Mouse (Mus musculus): Measurements from ENCODE around the gene Efhb. TPM values are rescaled to one million over a fixed set of nuclear protein-coding genes. Genes with fewer than 3 reads are reported as not detected.

Efhb gene
- 0.33 and 0.45 TPM in 2 replicates for polyA plus RNA-seq (2015; fragmentation: Nextera tagmentation; extraction: Ambion mirVana)

- no peaks in the 10 kb centered on the region for H3K27me3 ChIP-seq
- no peaks in the 10 kb centered on the region for H3K9me3 ChIP-seq
- 23% methylated on average over 26 of the region's 26 CpGs for WGBS
- ATAC-seq (ENCODE audit: low FRiP score, low read depth), result peak; percentile 94
- no peaks in the 10 kb centered on the region for H3K36me3 ChIP-seq
- peak within 1 kb of the TSS; percentile 44 for H3K4me3 ChIP-seq
- H3K27ac ChIP-seq, result no peak within 1 kb of the TSS
- H3K4me2 ChIP-seq (replicated peaks), result peak within 1 kb of the TSS; percentile 66
- peak within 1 kb of the TSS; percentile 57 for H3K9ac ChIP-seq
- H3K4me1 ChIP-seq, result no peaks in the 10 kb centered on the region
Measured at GRCm38 (mm10) chr17:53462603-53463495, at the start of gene Efhb. Gene Efhb (minus strand): TSS chr17:53463321.

- 89% methylated on average over 2 of the region's 2 CpGs for WGBS
- H3K27me3 ChIP-seq, result no peaks in the 10 kb centered on the region
- ATAC-seq (ENCODE audit: low FRiP score, low read depth), result peak; percentile 28; the same call in 1 of the 2 replicates
- peaks cover 11% of the 10 kb centered on the region for H3K4me1 ChIP-seq
- no peak overlapping the region for H3K4me2 ChIP-seq (replicated peaks)
- no peaks in the 10 kb centered on the region for H3K9me3 ChIP-seq
- peaks cover 18% of the 10 kb centered on the region for H3K36me3 ChIP-seq
- H3K9ac ChIP-seq, result no peak overlapping the region
- H3K27ac ChIP-seq, result no peak overlapping the region
- no peak overlapping the region for H3K4me3 ChIP-seq
Measured at GRCm38 (mm10) chr17:53512311-53512951, 49.3 kb upstream of the Efhb start.

- WGBS, result 93% methylated on average over 2 of the region's 2 CpGs
Measured at GRCm38 (mm10) chr17:53502966-53503365, 39.8 kb upstream of the Efhb start.

GRCm38 (mm10) chr17:53489007-53489378 is 25.9 kb upstream of the Efhb start:
- Histone ChIP-seq H3K4me3 (no peak overlapping the region), H3K27ac (no peak overlapping the region), H3K4me1 (no peaks in the 10 kb centered on the region), H3K9me3 (no peaks in the 10 kb centered on the region), H3K4me2 (replicated peaks) (no peak overlapping the region), H3K36me3 (peaks cover 56% of the 10 kb centered on the region), H3K27me3 (no peaks in the 10 kb centered on the region), H3K9ac (no peak overlapping the region)
- ATAC-seq (ENCODE audit: low FRiP score, low read depth), result no peak
- 89% methylated on average over 1 of the region's 1 CpGs for WGBS

More at GRCm38 (mm10) chr17:53502966-53503365, 39.8 kb upstream of the Efhb start:
- H3K9ac ChIP-seq, result no peak overlapping the region
- H3K9me3 ChIP-seq, result no peaks in the 10 kb centered on the region
- H3K36me3 ChIP-seq, result peaks cover 68% of the 10 kb centered on the region
- no peak overlapping the region for H3K4me3 ChIP-seq
- no peaks in the 10 kb centered on the region for H3K27me3 ChIP-seq
- no peak for ATAC-seq (ENCODE audit: low FRiP score, low read depth)
- H3K4me2 ChIP-seq (replicated peaks), result no peak overlapping the region
- H3K4me1 ChIP-seq, result no peaks in the 10 kb centered on the region
- H3K27ac ChIP-seq, result no peak overlapping the region

- H3K4me2 ChIP-seq (replicated peaks), result no peak overlapping the region
- 89% methylated on average over 4 of the region's 4 CpGs for WGBS
- H3K27ac ChIP-seq, result no peak overlapping the region
- H3K9ac ChIP-seq, result no peak overlapping the region
- no peaks in the 10 kb centered on the region for H3K9me3 ChIP-seq
- peaks cover 54% of the 10 kb centered on the region for H3K36me3 ChIP-seq
- no peaks in the 10 kb centered on the region for H3K27me3 ChIP-seq
- ATAC-seq (ENCODE audit: low FRiP score, low read depth), result no peak
- no peaks in the 10 kb centered on the region for H3K4me1 ChIP-seq
- no peak overlapping the region for H3K4me3 ChIP-seq
Measured at GRCm38 (mm10) chr17:53488291-53489006, 25.3 kb upstream of the Efhb start.

GRCm38 (mm10) chr17:53480433-53480832 is 17.3 kb upstream of the Efhb start:
- no peak for ATAC-seq (ENCODE audit: low FRiP score, low read depth)
- H3K9me3 ChIP-seq, result no peaks in the 10 kb centered on the region
- peaks cover 13% of the 10 kb centered on the region for H3K36me3 ChIP-seq
- H3K9ac ChIP-seq, result peak overlapping the region; percentile 98
- 56% methylated on average over 7 of the region's 7 CpGs for WGBS
- H3K4me1 ChIP-seq, result peaks cover 23% of the 10 kb centered on the region
- H3K4me3 ChIP-seq, result peak overlapping the region; percentile 94
- H3K4me2 ChIP-seq (replicated peaks), result peak overlapping the region; percentile 74
- no peak overlapping the region for H3K27ac ChIP-seq
- no peaks in the 10 kb centered on the region for H3K27me3 ChIP-seq

GRCm38 (mm10) chr17:53479604-53480041 is 16.5 kb upstream of the Efhb start:
- peak overlapping the region; percentile 99 for H3K27ac ChIP-seq
- H3K9ac ChIP-seq, result peak overlapping the region; percentile 98
- peaks cover 23% of the 10 kb centered on the region for H3K4me1 ChIP-seq
- peak; percentile 8 for ATAC-seq (ENCODE audit: low FRiP score, low read depth)
- H3K27me3 ChIP-seq, result no peaks in the 10 kb centered on the region
- peak overlapping the region; percentile 74 for H3K4me2 ChIP-seq (replicated peaks)
- peak overlapping the region; percentile 94 for H3K4me3 ChIP-seq
- no peaks in the 10 kb centered on the region for H3K9me3 ChIP-seq
- peaks cover 7% of the 10 kb centered on the region for H3K36me3 ChIP-seq
- 0% methylated on average over 33 of the region's 33 CpGs for WGBS

- peak; percentile 97 for ATAC-seq (ENCODE audit: low FRiP score, low read depth)
- H3K9ac ChIP-seq, result peak within 1 kb of the TSS; percentile 98
- peaks cover 23% of the 10 kb centered on the region for H3K4me1 ChIP-seq
- no peaks in the 10 kb centered on the region for H3K27me3 ChIP-seq
- H3K4me3 ChIP-seq, result peak within 1 kb of the TSS; percentile 94
- H3K4me2 ChIP-seq (replicated peaks), result peak within 1 kb of the TSS; percentile 74
- WGBS, result under 1% methylated on average over 77 of the region's 82 CpGs
- H3K36me3 ChIP-seq, result 0 out of 2 replicates have a peak, but pooled peaks cover 2% of the 10 kb centered on the region
- peak within 1 kb of the TSS; percentile 99 for H3K27ac ChIP-seq
- H3K9me3 ChIP-seq, result no peaks in the 10 kb centered on the region
Measured at GRCm38 (mm10) chr17:53478858-53479603, 15.9 kb upstream of the Efhb start, which contains the start of gene Rab5a. Gene Rab5a (plus strand): TSS chr17:53479234.

- H3K4me3 ChIP-seq, result peak overlapping the region; percentile 94
- H3K27me3 ChIP-seq, result no peaks in the 10 kb centered on the region
- peak overlapping the region; percentile 97 for H3K27ac ChIP-seq
- no peaks in the 10 kb centered on the region for H3K36me3 ChIP-seq
- peaks cover 23% of the 10 kb centered on the region for H3K4me1 ChIP-seq
- H3K9ac ChIP-seq, result peak overlapping the region; percentile 78
- WGBS, result 4% methylated on average over 15 of the region's 15 CpGs
- H3K9me3 ChIP-seq, result no peaks in the 10 kb centered on the region
- peak overlapping the region; percentile 74 for H3K4me2 ChIP-seq (replicated peaks)
- no peak; the same call in 1 of the 2 replicates for ATAC-seq (ENCODE audit: low FRiP score, low read depth)
Measured at GRCm38 (mm10) chr17:53478066-53478857, 15.1 kb upstream of the Efhb start.

- no peaks in the 10 kb centered on the region for H3K36me3 ChIP-seq
- no peak for ATAC-seq (ENCODE audit: low FRiP score, low read depth)
- no peaks in the 10 kb centered on the region for H3K27me3 ChIP-seq
- H3K9me3 ChIP-seq, result no peaks in the 10 kb centered on the region
- no peak overlapping the region for H3K9ac ChIP-seq
- no peak overlapping the region for H3K4me3 ChIP-seq
- no peak overlapping the region for H3K4me2 ChIP-seq (replicated peaks)
- H3K27ac ChIP-seq, result no peak overlapping the region
- H3K4me1 ChIP-seq, result no peaks in the 10 kb centered on the region
Measured at GRCm38 (mm10) chr17:53468697-53469096, 5.6 kb upstream of the Efhb start.

- no peak for ATAC-seq (ENCODE audit: low FRiP score, low read depth)
- no peaks in the 10 kb centered on the region for H3K9me3 ChIP-seq
- no peaks in the 10 kb centered on the region for H3K4me1 ChIP-seq
- 66% methylated on average over 4 of the region's 4 CpGs for WGBS
- H3K36me3 ChIP-seq, result no peaks in the 10 kb centered on the region
- H3K9ac ChIP-seq, result no peak overlapping the region
- H3K4me2 ChIP-seq (replicated peaks), result no peak overlapping the region
- no peak overlapping the region for H3K27ac ChIP-seq
- H3K4me3 ChIP-seq, result no peak overlapping the region
- H3K27me3 ChIP-seq, result no peaks in the 10 kb centered on the region
Measured at GRCm38 (mm10) chr17:53465569-53465968, 2.4 kb upstream of the Efhb start.
